Mouse (Mus musculus) heart, adult 2 months (tissue): ENCODE measurements around the gene Crocc.

Experiments
- CTCF ChIP-seq: fragments of 200-600 bp; IDR thresholded peaks from 2 replicates; pipeline ENCODE4 v1.8.1; 2022; ENCODE audit warnings: antibody characterized with exemption, mild to moderate bottlenecking, moderate library complexity
- EP300 ChIP-seq: fragments of 200-500 bp; IDR thresholded peaks from 2 replicates; pipeline ENCODE4 v1.6.1; 2011; ENCODE audit warnings: low read depth, low read length, control low read depth; ENCODE audit not compliant: insufficient read depth
- POLR2A ChIP-seq: fragments of 200-500 bp; IDR thresholded peaks from 2 replicates; pipeline ENCODE4 v1.6.1; 2011; ENCODE audit warnings: mild to moderate bottlenecking, low read depth, low read length, control low read depth; ENCODE audit not compliant: insufficient read depth

DNA sequence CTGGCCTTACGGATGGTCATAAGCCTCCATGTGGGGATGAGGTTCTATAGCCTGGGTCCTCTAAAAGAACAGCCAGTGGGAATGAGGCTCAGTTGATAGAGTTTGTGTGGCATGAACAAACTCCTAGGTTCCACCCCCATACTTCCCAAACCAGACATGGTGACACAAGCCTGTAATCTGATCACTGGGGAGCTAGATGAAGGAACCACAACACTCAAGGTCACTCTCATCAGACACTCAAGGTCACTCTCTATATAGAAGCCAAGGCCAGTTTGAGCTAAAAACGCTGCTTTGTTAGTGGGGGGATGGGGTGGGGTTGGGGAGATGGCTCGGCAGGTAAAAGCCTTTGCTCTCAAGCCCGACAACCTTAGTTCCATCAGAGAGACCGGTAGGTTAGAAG lies 39.6 kb upstream of the Crocc start:
- TF ChIP-seq CTCF: no peak
- TF ChIP-seq POLR2A: no peak
- TF ChIP-seq EP300: no peak
